Mouse (Mus musculus): ENCODE measurements around the gene Sipa1. TPM values are rescaled to one million over a fixed set of nuclear protein-coding genes. Genes with fewer than 3 reads are reported as not detected.

Sipa1 gene
- polyA plus RNA-seq, 1 experiment from 2014 or later = 26.2 TPM

GRCm38 (mm10) chr19:5645280-5645679 is 18.2 kb downstream of the Sipa1 start:
- Histone ChIP-seq H3K27ac (no peak overlapping the region), H3K4me2 (ENCODE audit: low read length) (no peak overlapping the region), H3K9me3 (replicated peaks; ENCODE audit: low read length) (no peaks in the 10 kb centered on the region), H3K4me1 (replicated peaks; ENCODE audit: insufficient read depth, low read length) (peaks cover 13% of the 10 kb centered on the region), H3K9ac (ENCODE audit: low read depth, low read length) (no peak overlapping the region), H3K4me3 (replicated peaks; ENCODE audit: low read depth, low read length) (no peak overlapping the region), H3K36me3 (ENCODE audit: insufficient read depth, low read length) (peaks cover 71% of the 10 kb centered on the region), H3K27me3 (ENCODE audit: insufficient read depth, low read length) (no peaks in the 10 kb centered on the region)
- DNase-seq (ENCODE audit: low spot score) (no peak), ATAC-seq (replicated peaks; ENCODE audit: low FRiP score, low read depth) (no peak)
- WGBS = 98% methylated on average over 9 of the region's 9 CpGs
- no peak for TF ChIP-seq CTCF (IDR thresholded peaks at IDR 0.05; ENCODE audit: low read depth)

DNA sequence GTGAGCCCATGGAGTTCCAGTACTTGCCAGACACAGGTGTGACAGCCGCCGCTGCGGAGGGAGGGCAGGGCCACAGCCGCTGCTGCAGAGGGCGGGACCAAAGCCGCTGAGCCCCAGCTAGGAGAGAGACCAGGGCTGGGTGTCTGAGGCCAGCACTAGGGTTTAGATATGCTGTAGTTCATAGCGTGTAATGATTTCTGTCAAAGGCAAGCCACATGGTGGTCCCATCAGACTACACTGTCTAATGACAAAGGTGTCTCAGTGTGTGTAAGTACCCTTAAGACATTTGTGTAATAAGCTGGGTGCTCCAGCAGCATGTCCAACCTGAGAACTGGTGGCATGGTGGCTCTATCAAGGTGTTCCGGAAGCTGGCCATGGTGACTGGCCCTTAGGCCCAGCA is 21.9 kb downstream of the Sipa1 start:
- TF ChIP-seq CTCF (IDR thresholded peaks at IDR 0.05; ENCODE audit: low read depth) = no peak
- Histone ChIP-seq H3K9me3 (replicated peaks; ENCODE audit: low read length) (no peaks in the 10 kb centered on the region), H3K27ac (no peak overlapping the region), H3K4me3 (replicated peaks; ENCODE audit: low read depth, low read length) (no peak overlapping the region), H3K4me1 (replicated peaks; ENCODE audit: insufficient read depth, low read length) (peaks cover 4% of the 10 kb centered on the region), H3K36me3 (ENCODE audit: insufficient read depth, low read length) (peaks cover 61% of the 10 kb centered on the region), H3K9ac (ENCODE audit: low read depth, low read length) (no peak overlapping the region), H3K4me2 (ENCODE audit: low read length) (no peak overlapping the region), H3K27me3 (ENCODE audit: insufficient read depth, low read length) (no peaks in the 10 kb centered on the region)
- WGBS = 97% methylated on average over 8 of the region's 8 CpGs
- no peak for DNase-seq (ENCODE audit: low spot score)
- no peak for ATAC-seq (replicated peaks; ENCODE audit: low FRiP score, low read depth)

- no peak for TF ChIP-seq CTCF (IDR thresholded peaks at IDR 0.05; ENCODE audit: low read depth)
- 86% methylated on average over 17 of the region's 17 CpGs for WGBS
Observed at GRCm38 (mm10) chr19:5641021-5641420, 22.5 kb downstream of the Sipa1 start.

GRCm38 (mm10) chr19:5640339-5640738 is 23.2 kb downstream of the Sipa1 start:
- ATAC-seq (replicated peaks; ENCODE audit: low FRiP score, low read depth) (no peak), DNase-seq (ENCODE audit: low spot score) (no peak)
- no peak overlapping the region for H3K4me2 ChIP-seq (ENCODE audit: low read length)
- no peak overlapping the region for H3K9ac ChIP-seq (ENCODE audit: low read depth, low read length)
- peaks cover 50% of the 10 kb centered on the region for H3K36me3 ChIP-seq (ENCODE audit: insufficient read depth, low read length)
- TF ChIP-seq CTCF (IDR thresholded peaks at IDR 0.05; ENCODE audit: low read depth) = no peak
- H3K4me3 ChIP-seq (replicated peaks; ENCODE audit: low read depth, low read length) = no peak overlapping the region
- no peaks in the 10 kb centered on the region for H3K9me3 ChIP-seq (replicated peaks; ENCODE audit: low read length)
- peaks cover 4% of the 10 kb centered on the region for H3K4me1 ChIP-seq (replicated peaks; ENCODE audit: insufficient read depth, low read length)
- no peak overlapping the region for H3K27ac ChIP-seq
- WGBS = 63% methylated on average over 9 of the region's 9 CpGs
- H3K27me3 ChIP-seq (ENCODE audit: insufficient read depth, low read length) = no peaks in the 10 kb centered on the region

More at GRCm38 (mm10) chr19:5641021-5641420, 22.5 kb downstream of the Sipa1 start:
- no peak overlapping the region for H3K4me3 ChIP-seq (replicated peaks; ENCODE audit: low read depth, low read length)
- no peaks in the 10 kb centered on the region for H3K9me3 ChIP-seq (replicated peaks; ENCODE audit: low read length)
- H3K4me2 ChIP-seq (ENCODE audit: low read length) = no peak overlapping the region
- H3K27ac ChIP-seq = no peak overlapping the region
- peaks cover 56% of the 10 kb centered on the region for H3K36me3 ChIP-seq (ENCODE audit: insufficient read depth, low read length)
- peaks cover 4% of the 10 kb centered on the region for H3K4me1 ChIP-seq (replicated peaks; ENCODE audit: insufficient read depth, low read length)
- ATAC-seq (replicated peaks; ENCODE audit: low FRiP score, low read depth) (no peak), DNase-seq (ENCODE audit: low spot score) (no peak)
- H3K9ac ChIP-seq (ENCODE audit: low read depth, low read length) = no peak overlapping the region
- no peaks in the 10 kb centered on the region for H3K27me3 ChIP-seq (ENCODE audit: insufficient read depth, low read length)

- DNase-seq (ENCODE audit: low spot score) = no peak
- peak overlapping the region; percentile 81 for H3K4me2 ChIP-seq (ENCODE audit: low read length)
- H3K4me3 ChIP-seq (replicated peaks; ENCODE audit: low read depth, low read length) = peak overlapping the region; percentile 70; the same call in 1 of the 2 replicates
- peak overlapping the region; percentile 90 for H3K9ac ChIP-seq (ENCODE audit: low read depth, low read length)
- 87% methylated on average over 18 of the region's 18 CpGs for WGBS
- H3K27ac ChIP-seq = no peak overlapping the region
- no peak for ATAC-seq (replicated peaks; ENCODE audit: low FRiP score, low read depth)
- H3K27me3 ChIP-seq (ENCODE audit: insufficient read depth, low read length) = no peaks in the 10 kb centered on the region
- H3K9me3 ChIP-seq (replicated peaks; ENCODE audit: low read length) = no peaks in the 10 kb centered on the region
- peaks cover 4% of the 10 kb centered on the region for H3K4me1 ChIP-seq (replicated peaks; ENCODE audit: insufficient read depth, low read length)
- peaks cover 32% of the 10 kb centered on the region for H3K36me3 ChIP-seq (ENCODE audit: insufficient read depth, low read length)
- TF ChIP-seq CTCF (IDR thresholded peaks at IDR 0.05; ENCODE audit: low read depth) = no peak
Observed at GRCm38 (mm10) chr19:5638416-5639005, 25.0 kb downstream of the Sipa1 start.

DNA sequence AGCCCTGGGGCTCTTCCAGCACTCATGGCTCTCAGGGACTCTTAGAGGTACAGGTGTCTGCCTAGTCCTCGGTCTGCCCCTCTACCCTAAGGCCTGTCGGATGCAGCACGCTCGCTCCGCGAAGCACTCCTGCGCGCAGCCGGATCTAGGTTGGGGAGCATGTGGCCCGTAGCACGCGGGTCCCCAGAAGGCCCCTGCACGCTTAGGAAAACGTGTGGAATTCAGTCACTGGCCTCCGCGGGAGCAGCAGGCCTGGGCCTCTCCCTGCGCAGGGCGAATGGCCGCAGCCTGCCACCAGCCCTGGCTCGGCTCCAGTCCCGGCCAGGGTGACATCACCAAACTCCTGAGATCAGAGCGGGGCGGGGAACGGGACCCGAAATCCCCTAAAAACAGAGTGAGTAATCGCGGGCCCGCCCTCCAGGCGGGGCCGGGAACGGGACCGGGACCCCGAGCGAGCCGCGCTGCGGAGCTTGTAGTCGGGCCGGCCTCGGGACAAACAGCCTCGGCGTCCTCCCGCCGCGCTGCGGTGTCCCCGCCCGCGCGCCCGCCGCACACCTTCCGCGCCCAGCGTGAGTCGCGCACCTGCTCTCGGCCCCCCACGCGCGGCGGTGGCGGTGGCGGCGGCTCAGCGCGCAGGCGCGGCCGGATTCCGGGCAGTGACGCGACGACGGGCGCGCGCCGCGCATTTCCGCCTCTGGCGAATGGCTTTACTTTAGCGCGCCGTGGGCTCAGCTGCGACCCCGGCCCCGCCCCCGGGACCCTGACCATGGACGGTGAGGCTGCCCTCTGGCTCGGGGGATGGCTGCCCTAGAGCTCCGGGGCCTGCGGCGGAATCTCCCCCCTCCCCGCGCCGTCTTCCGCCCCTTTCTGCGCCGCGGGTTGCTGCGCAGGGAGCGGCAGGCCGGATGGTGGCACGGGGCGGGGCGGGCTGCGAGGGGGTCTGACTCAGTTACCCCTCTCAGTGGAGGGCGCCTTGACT is 26.1 kb downstream of the Sipa1 start, which contains the start of gene Rela:
Gene Rela (plus strand): TSS at position 415 of the 979 bp plus-strand sequence.
- peak within 1 kb of the TSS; percentile 90 for H3K9ac ChIP-seq (ENCODE audit: low read depth, low read length)
- under 1% methylated on average over 96 of the region's 109 CpGs for WGBS
- H3K36me3 ChIP-seq (ENCODE audit: insufficient read depth, low read length) = peaks cover 23% of the 10 kb centered on the region
- H3K27ac ChIP-seq = peak within 1 kb of the TSS; percentile 87
- H3K9me3 ChIP-seq (replicated peaks; ENCODE audit: low read length) = no peaks in the 10 kb centered on the region
- H3K4me3 ChIP-seq (replicated peaks; ENCODE audit: low read depth, low read length) = peak within 1 kb of the TSS; percentile 70
- TF ChIP-seq CTCF (IDR thresholded peaks at IDR 0.05; ENCODE audit: low read depth) = no peak
- H3K27me3 ChIP-seq (ENCODE audit: insufficient read depth, low read length) = no peaks in the 10 kb centered on the region
- H3K4me1 ChIP-seq (replicated peaks; ENCODE audit: insufficient read depth, low read length) = peaks cover 4% of the 10 kb centered on the region
- H3K4me2 ChIP-seq (ENCODE audit: low read length) = peak within 1 kb of the TSS; percentile 81
- ATAC-seq (replicated peaks; ENCODE audit: low FRiP score, low read depth) (peak; percentile 85), DNase-seq (ENCODE audit: low spot score) (peak; percentile 85)
